Mouse (Mus musculus): ENCODE data around the gene Zfp523.

GRCm38 (mm10) chr17:28160361-28160760, 16.6 kb upstream of the Zfp523 start:
- TF ChIP-seq CTCF (IDR thresholded peaks at IDR 0.05; ENCODE audit: low read depth), result no peak
- TF ChIP-seq EP300 (IDR thresholded peaks at IDR 0.05; ENCODE audit: low read depth), result no peak

Data from heart, postnatal 0 days (tissue).